Mouse (Mus musculus) midbrain, embryonic 14.5 days (tissue): ENCODE data around the gene Prrt3. TPM values are rescaled to one million over a fixed set of nuclear protein-coding genes. Genes with fewer than 3 reads are reported as not detected.
A peak's percentile ranks its signal among the peaks of the same experiment; 100 is the strongest.

Experiments
- ATAC-seq: fragments of 200-750 bp; cut with Nextera tagmentation; 2 replicates; pipeline ENCODE4 v1.8.0; 2017; ENCODE audit warnings: moderate number of reproducible peaks, moderate library complexity; ENCODE audit not compliant: low FRiP score, low TSS enrichment
- DNase-seq: peaks from one replicate; pipeline ENCODE4 v3.0.0-alpha.2; 2015
- H3K27ac ChIP-seq: fragments of 300-500 bp; sonication (generic); replicated peaks from 2 replicates; pipeline ENCODE4 v1.5.1; 2014; ENCODE audit warnings: mild to moderate bottlenecking, low read depth, low read length, moderate library complexity
- H3K27me3 ChIP-seq: fragments of 300-500 bp; sonication (generic); 2 replicates; pipeline ENCODE4 v1.6.1; 2014; ENCODE audit warnings: low read length, control low read depth, mixed read lengths; ENCODE audit not compliant: control insufficient read depth, insufficient read depth
- H3K36me3 ChIP-seq: fragments of 300-500 bp; sonication (generic); 2 replicates; pipeline ENCODE4 v1.6.1; 2014; ENCODE audit warnings: low read length, control low read depth; ENCODE audit not compliant: control insufficient read depth, insufficient read depth
- H3K4me1 ChIP-seq: fragments of 300-500 bp; sonication (generic); 2 replicates; pipeline ENCODE4 v1.6.1; 2014; ENCODE audit warnings: mild to moderate bottlenecking, antibody characterized with exemption, low read length, control low read depth; ENCODE audit not compliant: control insufficient read depth, insufficient read depth
- H3K4me2 ChIP-seq: fragments of 300-500 bp; sonication (generic); 2 replicates; pipeline ENCODE4 v1.6.1; 2014; ENCODE audit warnings: mild to moderate bottlenecking, low read length, moderate library complexity
- H3K4me3 ChIP-seq: fragments of 300-500 bp; sonication (generic); replicated peaks from 2 replicates; pipeline ENCODE4 v1.5.1; 2014; ENCODE audit warnings: low read depth, low read length
- H3K9ac ChIP-seq: fragments of 300-500 bp; sonication (generic); replicated peaks from 2 replicates; pipeline ENCODE4 v1.6.1; 2014; ENCODE audit warnings: mild to moderate bottlenecking, low read length, moderate library complexity
- H3K9me3 ChIP-seq: fragments of 300-500 bp; sonication (generic); 2 replicates; pipeline ENCODE4 v1.6.1; 2016; ENCODE audit warnings: low read length, control low read depth, mixed read lengths; ENCODE audit not compliant: control insufficient read depth
- WGBS: fragments of 180-500 bp; shearing (Covaris S2); extraction: QIAGEN DNeasy Blood & Tissue Kit; methylation state at CpG from one replicate; pipeline ENCODE4 v1.1.7; 2014; 5-methylcytosine and 5-hydroxymethylcytosine counted together
- polyA plus RNA-seq: library from polyadenylated mRNA; unstranded; fragments of >200 nt; fragmentation: Nextera tagmentation; extraction: Ambion mirVana; gene quantifications from 2 replicates; pipeline ENCODE4 v1.2.1, GENCODE M21; 2014

The Prrt3 gene
- polyA plus RNA-seq, 1 experiment from 2014 or later, result 8.2 TPM

DNA sequence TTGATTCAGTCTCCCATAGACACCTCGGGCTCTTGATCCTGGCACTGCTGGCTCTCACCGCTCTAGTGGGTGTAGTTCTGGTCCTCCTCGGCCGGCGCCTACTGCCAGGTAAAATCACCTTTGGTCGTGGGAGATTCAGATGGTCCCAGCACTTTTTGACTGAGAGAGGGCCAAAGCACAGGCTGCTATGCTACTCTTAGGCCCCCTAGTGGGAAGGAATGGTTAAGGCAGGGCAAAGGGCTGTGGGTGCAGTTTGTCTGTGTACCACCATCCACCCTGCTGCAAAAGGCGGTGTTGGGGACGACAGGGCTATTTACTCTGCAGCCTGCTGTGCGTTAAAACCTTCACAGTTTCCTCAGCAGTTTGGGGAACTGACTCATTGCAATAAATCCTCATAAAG is 32.7 kb downstream of the Prrt3 start:
- H3K27me3 ChIP-seq, result peaks cover 20% of the 10 kb centered on the region
- 10% methylated on average over 9 of the region's 9 CpGs for WGBS
- peak; percentile 69; the same call in 1 of the 2 replicates for ATAC-seq

DNA sequence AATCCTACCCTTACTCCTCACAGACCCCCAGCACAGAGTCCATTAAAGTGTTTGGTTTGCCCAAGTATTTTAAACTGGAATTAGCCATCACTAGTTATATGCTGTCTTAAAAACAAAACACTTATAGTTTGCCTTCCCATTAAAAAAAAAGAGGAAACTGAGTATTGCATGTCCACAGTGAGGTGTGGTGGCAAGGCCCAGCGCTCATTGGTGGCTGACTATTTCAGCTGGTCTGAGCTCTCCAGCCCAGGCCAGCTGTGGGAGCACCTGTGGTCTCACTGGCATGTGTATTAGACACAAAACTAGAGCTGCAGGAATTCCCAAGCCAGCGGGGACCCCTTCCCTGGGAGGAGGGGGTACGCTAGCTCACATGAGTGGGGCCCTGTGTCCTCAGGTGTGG is 33.2 kb downstream of the Prrt3 start:
- no peak overlapping the region for H3K4me3 ChIP-seq
- no peak overlapping the region for H3K27ac ChIP-seq
- H3K27me3 ChIP-seq, result peaks cover 20% of the 10 kb centered on the region
- 76% methylated on average over 3 of the region's 3 CpGs for WGBS
- H3K36me3 ChIP-seq, result no peaks in the 10 kb centered on the region
- no peak overlapping the region for H3K9ac ChIP-seq
- no peak overlapping the region for H3K4me2 ChIP-seq
- peaks cover 7% of the 10 kb centered on the region for H3K4me1 ChIP-seq
- no peak for DNase-seq
- H3K9me3 ChIP-seq, result no peaks in the 10 kb centered on the region
- ATAC-seq, result no peak

More for the DNA sequence above, 32.7 kb downstream of the Prrt3 start:
- H3K4me2 ChIP-seq, result peak overlapping the region; percentile 59
- H3K4me3 ChIP-seq, result peak overlapping the region; percentile 32
- H3K9ac ChIP-seq, result 0 out of 2 replicates have a peak overlapping the region, but pooled peaks have one; percentile 23
- peaks cover 7% of the 10 kb centered on the region for H3K4me1 ChIP-seq
- no peaks in the 10 kb centered on the region for H3K36me3 ChIP-seq
- DNase-seq, result peak; percentile 83
- no peak overlapping the region for H3K27ac ChIP-seq
- no peaks in the 10 kb centered on the region for H3K9me3 ChIP-seq

DNA sequence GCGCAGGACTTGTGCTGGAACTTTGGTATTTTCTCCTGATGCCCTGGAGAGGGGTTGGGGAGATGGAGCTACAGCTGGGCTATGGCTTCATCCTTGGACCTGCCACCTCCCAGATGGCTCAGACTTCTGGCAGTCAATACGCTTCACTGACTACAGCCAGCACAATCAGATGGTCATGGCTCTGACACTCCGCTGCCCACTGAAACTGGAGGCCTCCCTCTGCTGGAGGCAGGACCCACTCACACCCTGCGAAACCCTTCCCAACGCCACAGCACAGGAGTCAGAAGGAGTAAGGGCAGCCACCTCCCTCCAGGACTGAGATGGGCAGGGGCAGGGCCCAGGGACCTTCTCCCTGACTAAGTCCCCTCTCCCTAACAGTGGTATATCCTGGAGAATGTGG is 36.1 kb downstream of the Prrt3 start:
- DNase-seq (no peak), ATAC-seq (no peak)
- Histone ChIP-seq H3K27ac (no peak overlapping the region), H3K36me3 (no peaks in the 10 kb centered on the region), H3K9ac (no peak overlapping the region), H3K4me3 (no peak overlapping the region), H3K27me3 (peaks cover 14% of the 10 kb centered on the region), H3K9me3 (no peaks in the 10 kb centered on the region), H3K4me1 (peaks cover 7% of the 10 kb centered on the region), H3K4me2 (no peak overlapping the region)
- WGBS, result 55% methylated on average over 5 of the region's 5 CpGs

DNA sequence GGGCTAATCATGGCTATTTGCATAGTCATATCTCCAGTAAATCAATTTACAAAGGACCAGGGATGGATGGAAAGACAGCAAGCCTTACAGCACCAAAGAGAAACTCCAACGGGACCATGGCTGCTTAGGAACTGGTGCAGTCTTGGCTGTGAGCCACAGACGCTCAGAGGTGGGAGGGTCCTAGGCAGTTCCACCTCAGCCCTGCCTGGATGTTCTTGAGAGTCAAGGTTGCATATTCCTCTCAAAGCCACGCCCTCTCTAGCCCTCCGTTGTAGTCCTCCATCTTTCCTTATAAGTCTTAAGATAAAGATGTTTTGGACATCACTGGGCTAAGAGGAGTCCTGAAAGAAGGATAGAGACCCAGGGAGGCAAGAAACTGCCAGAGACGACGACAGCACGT is 37.7 kb downstream of the Prrt3 start:
- no peaks in the 10 kb centered on the region for H3K27me3 ChIP-seq
- H3K27ac ChIP-seq, result no peak overlapping the region
- no peak overlapping the region for H3K4me2 ChIP-seq
- ATAC-seq (no peak), DNase-seq (no peak)
- no peaks in the 10 kb centered on the region for H3K9me3 ChIP-seq
- 71% methylated on average over 7 of the region's 7 CpGs for WGBS
- H3K36me3 ChIP-seq, result no peaks in the 10 kb centered on the region
- no peak overlapping the region for H3K9ac ChIP-seq
- H3K4me3 ChIP-seq, result no peak overlapping the region
- no peaks in the 10 kb centered on the region for H3K4me1 ChIP-seq

DNA sequence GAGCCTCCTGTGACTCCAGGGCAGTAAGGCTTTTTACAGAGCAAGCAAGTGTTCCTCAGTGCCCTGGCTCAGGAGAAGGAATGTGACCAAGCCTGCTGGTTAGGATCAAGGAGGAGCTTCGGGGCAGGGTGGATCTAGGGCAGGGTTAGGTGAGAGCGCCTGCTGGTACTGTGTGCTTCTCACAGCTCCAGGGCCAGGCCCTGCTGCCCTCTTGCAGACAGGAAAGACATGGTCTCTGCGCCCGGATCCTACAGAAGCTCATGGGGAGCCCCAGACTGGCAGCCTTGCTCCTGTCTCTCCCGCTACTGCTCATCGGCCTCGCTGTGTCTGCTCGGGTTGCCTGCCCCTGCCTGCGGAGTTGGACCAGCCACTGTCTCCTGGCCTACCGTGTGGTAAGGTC is 43.1 kb downstream of the Prrt3 start:
- no peaks in the 10 kb centered on the region for H3K4me1 ChIP-seq
- no peak for DNase-seq
- H3K27me3 ChIP-seq, result no peaks in the 10 kb centered on the region
- 69% methylated on average over 10 of the region's 10 CpGs for WGBS
- H3K9me3 ChIP-seq, result no peaks in the 10 kb centered on the region
- no peak overlapping the region for H3K4me3 ChIP-seq
- ATAC-seq, result no peak
- no peak overlapping the region for H3K27ac ChIP-seq
- no peak overlapping the region for H3K9ac ChIP-seq
- no peak overlapping the region for H3K4me2 ChIP-seq
- no peaks in the 10 kb centered on the region for H3K36me3 ChIP-seq

DNA sequence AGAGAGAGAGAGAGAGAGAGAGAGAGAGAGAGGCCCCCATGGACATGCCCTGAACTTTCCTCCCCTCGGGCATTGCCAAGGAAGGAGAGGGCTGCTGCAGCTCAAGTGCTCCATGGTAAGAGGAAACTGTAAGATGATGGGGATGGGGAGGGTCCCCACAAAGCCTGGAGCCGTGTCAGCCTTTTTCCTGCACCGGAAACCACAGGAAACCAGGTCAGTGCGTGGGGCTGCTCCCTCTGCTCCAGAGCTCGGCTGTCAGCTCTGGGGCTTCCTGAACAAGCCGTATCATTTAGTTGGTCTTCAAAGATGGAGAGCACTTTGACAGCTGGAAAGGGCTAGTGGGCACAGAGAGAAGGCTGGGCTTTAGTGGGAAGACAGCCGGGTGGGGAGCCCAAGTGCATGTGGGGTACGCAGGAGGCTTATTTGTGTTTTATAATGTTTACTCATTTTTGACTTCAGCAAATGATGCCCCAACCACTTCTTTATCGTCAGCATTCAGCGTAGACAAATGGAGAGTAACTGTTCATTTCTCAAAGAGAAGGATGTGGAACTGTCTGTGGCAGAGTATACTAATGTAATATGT is 43.7 kb downstream of the Prrt3 start, which contains the start of gene Il17re:
TSS of gene Il17re (plus strand) at position 533 of the 583 bp plus-strand sequence.
- no peak within 1 kb of the TSS for H3K27ac ChIP-seq
- no peak for ATAC-seq
- H3K36me3 ChIP-seq, result no peaks in the 10 kb centered on the region
- H3K4me1 ChIP-seq, result no peaks in the 10 kb centered on the region
- no peak for DNase-seq
- H3K27me3 ChIP-seq, result no peaks in the 10 kb centered on the region
- no peak within 1 kb of the TSS for H3K9ac ChIP-seq
- H3K9me3 ChIP-seq, result no peaks in the 10 kb centered on the region
- 81% methylated on average over 10 of the region's 10 CpGs for WGBS
- no peak within 1 kb of the TSS for H3K4me2 ChIP-seq
- no peak within 1 kb of the TSS for H3K4me3 ChIP-seq

DNA sequence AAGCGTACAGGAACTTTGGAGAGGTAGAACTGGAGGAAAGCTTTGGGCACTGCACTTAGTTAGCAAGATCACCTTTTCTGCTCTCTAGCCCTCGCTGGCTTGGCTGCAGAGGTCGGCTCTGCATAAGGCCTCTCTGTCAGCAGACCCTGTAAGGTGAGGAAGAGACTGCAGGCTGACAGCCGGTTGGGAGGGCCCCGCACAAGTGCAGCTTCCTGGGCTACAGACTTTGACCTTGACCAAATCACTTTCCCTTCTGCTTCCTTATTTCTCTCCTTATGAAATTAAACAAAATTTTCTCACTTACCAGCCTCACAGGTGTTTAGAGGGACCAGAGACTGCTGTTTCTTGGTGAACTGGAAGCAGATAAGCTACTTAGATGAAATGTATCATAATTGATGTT is 46.7 kb downstream of the Prrt3 start:
- ATAC-seq, result no peak
- H3K36me3 ChIP-seq, result no peaks in the 10 kb centered on the region
- no peak overlapping the region for H3K27ac ChIP-seq
- no peak overlapping the region for H3K4me3 ChIP-seq
- no peaks in the 10 kb centered on the region for H3K4me1 ChIP-seq
- H3K9me3 ChIP-seq, result no peaks in the 10 kb centered on the region
- no peak overlapping the region for H3K4me2 ChIP-seq
- WGBS, result 68% methylated on average over 5 of the region's 5 CpGs
- DNase-seq, result no peak
- H3K9ac ChIP-seq, result no peak overlapping the region
- no peaks in the 10 kb centered on the region for H3K27me3 ChIP-seq

DNA sequence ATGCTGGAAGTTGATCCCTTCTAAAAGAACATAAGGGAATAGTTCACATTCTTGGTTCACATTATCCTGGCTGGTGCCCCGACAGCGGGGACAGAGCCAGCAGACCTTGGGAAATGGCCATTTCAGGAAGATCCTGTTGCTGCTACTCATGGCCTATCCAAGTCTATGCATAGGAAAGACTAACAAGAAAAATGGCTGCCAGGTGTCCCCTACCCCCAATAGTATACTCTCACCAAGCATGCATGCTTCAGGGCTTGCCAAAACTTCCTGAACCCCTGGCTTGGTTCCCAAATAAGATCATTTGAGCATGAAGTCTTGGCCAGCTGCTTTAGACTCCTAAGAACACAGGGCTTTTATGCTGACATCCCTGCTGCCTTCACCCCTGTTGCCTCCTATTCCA is 49.9 kb downstream of the Prrt3 start:
- ATAC-seq, result no peak
- no peak overlapping the region for H3K9ac ChIP-seq

DNA sequence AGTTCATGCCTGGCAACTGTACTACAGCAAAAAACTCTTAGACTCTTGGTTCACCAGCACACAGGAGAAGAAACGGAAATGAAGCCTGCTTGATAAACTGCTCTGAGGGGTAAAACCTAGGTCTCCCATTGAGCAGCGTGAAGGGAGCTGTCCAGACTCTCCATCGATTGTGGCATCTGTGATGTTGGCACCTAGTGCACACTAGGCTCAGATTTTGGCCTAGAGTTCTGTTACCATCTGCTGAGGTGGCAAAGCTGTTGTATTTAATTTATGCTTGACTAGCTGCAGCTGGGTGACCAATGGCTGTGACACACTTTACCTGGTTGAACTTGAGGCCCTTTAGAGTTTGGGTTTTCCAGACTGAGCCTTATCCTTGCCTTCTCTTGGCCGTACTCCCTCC is 54.1 kb downstream of the Prrt3 start:
- peaks cover 28% of the 10 kb centered on the region for H3K36me3 ChIP-seq
- H3K9me3 ChIP-seq, result no peaks in the 10 kb centered on the region
- peaks cover 7% of the 10 kb centered on the region for H3K4me1 ChIP-seq
- WGBS, result 99% methylated on average over 4 of the region's 4 CpGs
- no peak overlapping the region for H3K9ac ChIP-seq
- ATAC-seq (no peak), DNase-seq (no peak)
- no peak overlapping the region for H3K27ac ChIP-seq
- H3K4me2 ChIP-seq, result no peak overlapping the region
- H3K27me3 ChIP-seq, result no peaks in the 10 kb centered on the region
- no peak overlapping the region for H3K4me3 ChIP-seq

More for the DNA sequence above, 49.9 kb downstream of the Prrt3 start:
- Histone ChIP-seq H3K9me3 (no peaks in the 10 kb centered on the region), H3K4me1 (no peaks in the 10 kb centered on the region), H3K36me3 (peaks cover 22% of the 10 kb centered on the region), H3K27me3 (no peaks in the 10 kb centered on the region), H3K4me2 (no peak overlapping the region), H3K27ac (no peak overlapping the region), H3K4me3 (no peak overlapping the region)
- DNase-seq, result no peak
- 87% methylated on average over 2 of the region's 2 CpGs for WGBS
